Comparison of ENCODE assay signal across 10 mouse cellular contexts in genomic region chr5:92970480-92970879, GRCm38 (mm10).
DNase-seq lines count a peak whose midpoint lies in the region; ATAC-seq and TF ChIP-seq lines count a peak whose summit lies in the region.
"Had no signal": no experiment of that assay in that cellular context is flagged by ENCODE, and none has a peak within 500 bp of the region (broad histone marks: within the 10 kb centered on the region; RNA-seq: fewer than 3 reads in every experiment).

No protein-coding gene starts in this region.

- H3K9ac ChIP-seq in ES-Bruce4 (ENCODE audit: low read depth, poor library complexity, severe bottlenecking): no peak overlapping the region
- H3K9ac ChIP-seq: heart, embryonic 15.5 days; liver, embryonic 13.5 days had no signal

- H3K4me1 ChIP-seq in ES-Bruce4 (ENCODE audit: control insufficient read depth, insufficient read depth, low read length): no peaks in the 10 kb centered on the region
- H3K4me1 ChIP-seq: heart, embryonic 15.5 days; liver, embryonic 13.5 days had no signal

- TF ChIP-seq POLR2A in ES-Bruce4 (IDR thresholded peaks at IDR 0.05; ENCODE audit: insufficient read depth, low read length): no peak

- no peaks in the 10 kb centered on the region for H3K9me3 ChIP-seq in ES-Bruce4 (replicated peaks; ENCODE audit: control insufficient read depth, insufficient read depth, low read length, poor library complexity, severe bottlenecking)
- H3K9me3 ChIP-seq: heart, embryonic 15.5 days; liver, embryonic 13.5 days had no signal

- peak; percentile 3 for TF ChIP-seq CTCF in ES-Bruce4 (IDR thresholded peaks at IDR 0.05; ENCODE audit: low read depth, low read length)

- no peak for TF ChIP-seq EP300 in ES-Bruce4 (IDR thresholded peaks at IDR 0.05; ENCODE audit: insufficient read depth, low read depth, low read length)

- ATAC-seq in granulocyte monocyte progenitor cell, adult 5-6 weeks (replicated peaks; ENCODE audit: poor library complexity, severe bottlenecking): peak; percentile 42; the same call in 1 of the 2 replicates

- H3K27ac ChIP-seq in ES-Bruce4 (ENCODE audit: insufficient read depth, low read length): no peak overlapping the region
- H3K27ac ChIP-seq: heart, embryonic 15.5 days; liver, embryonic 13.5 days had no signal

- no peaks in the 10 kb centered on the region for H3K27me3 ChIP-seq in ES-Bruce4 (ENCODE audit: control insufficient read depth, insufficient read depth, low read length, poor library complexity, severe bottlenecking)
- H3K27me3 ChIP-seq: heart, embryonic 15.5 days; liver, embryonic 13.5 days had no signal

- no peak overlapping the region for H3K4me3 ChIP-seq in ES-Bruce4 (ENCODE audit: low read depth, low read length)
- H3K4me3 ChIP-seq: heart, embryonic 15.5 days; liver, embryonic 13.5 days had no signal

- peaks cover 5% of the 10 kb centered on the region; the same call in 1 of the 2 replicates for H3K36me3 ChIP-seq in ES-Bruce4 (ENCODE audit: control insufficient read depth, insufficient read depth, low read length, poor library complexity, severe bottlenecking)
- H3K36me3 ChIP-seq: liver, embryonic 13.5 days had no signal

- DNase-seq in adrenal gland, postnatal 10 days: peak; percentile 38
- DNase-seq in adrenal gland, postnatal 25 days: no peak
- peak; percentile 56 to 60 for DNase-seq in kidney, postnatal 4 days
- no peak for DNase-seq in kidney, adult 9 months
- no peak for DNase-seq in adipocyte (ENCODE audit: low spot score)
- DNase-seq in gastrocnemius, postnatal 4 days (ENCODE audit: low spot score in 2 of 2): no peak
- DNase-seq: liver, embryonic 13.5 days had no signal

Comparison
In these comparisons a context has a peak if more than half of its experiments do, and no peak if none do; other contexts are left out.
1. DNase-seq: peak in adrenal gland, postnatal 10 days (single experiment) and kidney, postnatal 4 days (2 of 2); none in adrenal gland, postnatal 25 days (single experiment), kidney, adult 9 months (single experiment), adipocyte (single experiment) and gastrocnemius, postnatal 4 days (0 of 2).